Mouse (Mus musculus): ENCODE data around the gene Ttc17.

The Ttc17 gene

DNA sequence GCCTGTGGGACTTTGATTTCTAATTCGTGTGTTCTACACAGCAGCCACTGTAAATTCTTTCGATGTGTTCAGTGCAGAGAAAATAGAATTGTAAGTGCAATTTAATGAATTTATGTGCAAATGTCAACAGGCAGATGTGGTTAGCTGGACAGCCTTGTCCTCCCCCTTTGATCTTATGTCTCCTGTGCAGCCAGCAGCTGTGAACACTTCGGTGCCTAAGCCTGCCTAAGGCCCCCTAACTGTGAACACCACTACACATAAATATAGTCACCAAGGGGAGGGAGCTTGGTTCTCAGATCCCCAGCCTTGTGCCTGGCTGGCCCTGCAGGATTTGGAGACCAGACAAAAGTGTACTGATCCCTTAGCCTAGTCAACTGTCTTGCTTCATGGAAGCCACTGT is 109.0 kb downstream of the Ttc17 start:
- DNase-seq (ENCODE audit: low read depth, low spot score): no peak

- DNase-seq (ENCODE audit: low read depth, low spot score): peak; percentile 81
Measured at GRCm38 (mm10) chr2:94290483-94290882, 116.0 kb downstream of the Ttc17 start.

- DNase-seq (ENCODE audit: low read depth, low spot score): no peak
Measured at GRCm38 (mm10) chr2:94289659-94290058, 116.8 kb downstream of the Ttc17 start.

DNA sequence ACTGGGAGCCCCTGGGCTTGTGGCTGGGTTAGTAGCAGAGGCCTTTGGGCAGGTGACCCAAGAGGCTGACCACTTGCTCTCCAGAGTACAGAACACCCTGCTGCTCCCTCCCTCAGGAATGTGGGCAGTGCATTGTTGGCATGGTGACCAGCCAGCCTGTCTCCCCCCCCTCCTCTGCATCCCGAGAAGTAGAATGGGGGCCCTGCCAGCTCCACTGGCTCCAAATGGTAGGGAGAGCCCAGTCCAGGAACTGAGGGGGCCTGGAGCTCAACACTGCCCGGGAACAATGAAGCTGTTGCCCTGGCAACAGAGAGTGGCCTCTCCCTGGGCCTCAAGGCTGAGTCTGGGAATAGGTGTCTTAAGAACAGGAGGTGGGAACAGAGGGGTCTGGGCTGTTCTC is 117.3 kb downstream of the Ttc17 start:
- DNase-seq (ENCODE audit: low read depth, low spot score): peak; percentile 64

GRCm38 (mm10) chr2:94288086-94288485 is 118.4 kb downstream of the Ttc17 start:
- peak; percentile 91 for DNase-seq (ENCODE audit: low read depth, low spot score)

DNA sequence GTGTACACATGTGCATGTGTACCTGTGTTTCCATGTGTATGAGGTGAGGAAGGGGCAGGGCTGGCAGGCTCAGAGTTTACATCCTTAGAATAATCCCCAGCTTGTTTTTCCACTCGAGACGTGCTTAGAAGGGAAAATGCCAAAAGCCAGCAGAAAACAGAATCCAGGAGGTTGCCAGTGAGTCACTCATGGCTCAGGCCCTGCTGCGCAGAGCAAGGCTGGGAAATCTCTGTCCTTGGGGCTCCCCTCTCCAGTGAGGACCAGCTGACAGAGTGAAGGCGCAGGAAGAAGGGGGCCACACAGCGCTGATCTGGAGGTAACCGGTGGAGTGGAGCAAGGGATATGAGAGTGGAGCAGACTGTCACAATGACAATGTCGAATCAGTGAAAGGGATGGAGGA is 119.1 kb downstream of the Ttc17 start:
- DNase-seq (ENCODE audit: low read depth, low spot score): peak; percentile 60

- no peak for DNase-seq (ENCODE audit: low read depth, low spot score)
Measured at GRCm38 (mm10) chr2:94283526-94283925, 123.0 kb downstream of the Ttc17 start.

GRCm38 (mm10) chr2:94279596-94279995 is 126.9 kb downstream of the Ttc17 start:
- no peak for DNase-seq (ENCODE audit: low read depth, low spot score)

DNA sequence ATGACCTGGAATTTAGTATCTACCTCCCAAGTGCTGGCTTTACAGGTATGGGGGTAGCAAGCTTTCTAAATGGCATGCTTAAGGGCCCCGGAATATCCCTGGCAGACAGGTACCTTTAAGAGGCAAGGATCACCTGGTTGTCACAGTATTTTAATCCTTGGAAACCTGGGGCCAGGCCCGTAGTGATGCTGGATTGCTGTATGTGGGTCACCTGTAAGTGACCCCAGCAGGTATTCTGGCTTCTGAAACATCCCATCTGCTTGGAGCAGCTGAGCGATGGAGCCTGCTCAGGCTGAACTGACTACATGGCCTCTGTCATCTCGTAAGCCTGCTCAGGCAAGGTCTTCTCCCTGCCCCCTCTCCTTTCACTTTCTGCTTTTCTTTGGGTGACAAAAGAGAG is 130.4 kb downstream of the Ttc17 start:
- DNase-seq (ENCODE audit: low read depth, low spot score): no peak

GRCm38 (mm10) chr2:94275658-94276057 is 130.8 kb downstream of the Ttc17 start:
- no peak for DNase-seq (ENCODE audit: low read depth, low spot score)

DNA sequence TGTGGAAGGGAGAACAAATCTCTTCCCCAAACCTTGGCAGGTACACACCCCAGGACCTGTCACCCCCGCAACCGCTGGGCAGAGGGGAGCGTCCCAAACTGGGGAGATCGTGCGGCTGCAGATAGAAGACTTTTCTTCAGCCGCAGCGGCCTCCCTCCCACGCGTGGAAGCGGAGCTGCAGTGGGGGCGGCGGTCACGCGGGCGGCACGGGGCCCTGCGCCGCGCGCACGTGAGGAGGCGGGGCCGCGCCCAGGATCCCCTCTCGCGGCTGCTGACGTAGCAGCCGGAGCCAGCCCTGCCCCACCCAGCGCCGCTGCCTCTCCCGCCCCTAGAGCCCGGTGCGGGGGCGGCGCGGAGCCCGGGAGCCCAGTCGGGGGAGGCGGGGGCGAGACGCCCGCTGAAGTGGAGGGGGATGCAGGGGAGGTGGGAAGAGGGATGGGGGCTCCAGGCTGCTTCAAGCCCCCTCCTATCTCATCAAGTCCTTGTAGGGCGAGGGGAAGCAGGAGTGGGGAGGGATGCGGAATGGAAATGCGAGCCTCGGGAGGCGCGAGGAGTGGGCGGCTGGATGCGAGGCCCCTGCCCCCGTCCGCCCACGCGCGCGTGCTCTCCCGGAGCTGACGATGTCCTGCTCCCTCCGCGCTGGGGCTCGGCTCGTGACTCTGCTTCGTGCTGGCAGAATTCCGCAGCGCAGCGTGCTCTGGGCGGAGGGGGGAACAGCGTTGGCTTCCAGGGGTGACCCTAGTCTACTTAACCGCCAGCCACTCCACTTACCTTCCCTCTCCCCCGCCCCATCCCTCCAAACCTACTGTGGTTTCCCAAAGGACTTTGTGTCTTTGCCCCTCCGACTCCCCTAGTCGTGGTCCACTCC is 133.1 kb downstream of the Ttc17 start:
- DNase-seq (ENCODE audit: low read depth, low spot score): no peak

DNA sequence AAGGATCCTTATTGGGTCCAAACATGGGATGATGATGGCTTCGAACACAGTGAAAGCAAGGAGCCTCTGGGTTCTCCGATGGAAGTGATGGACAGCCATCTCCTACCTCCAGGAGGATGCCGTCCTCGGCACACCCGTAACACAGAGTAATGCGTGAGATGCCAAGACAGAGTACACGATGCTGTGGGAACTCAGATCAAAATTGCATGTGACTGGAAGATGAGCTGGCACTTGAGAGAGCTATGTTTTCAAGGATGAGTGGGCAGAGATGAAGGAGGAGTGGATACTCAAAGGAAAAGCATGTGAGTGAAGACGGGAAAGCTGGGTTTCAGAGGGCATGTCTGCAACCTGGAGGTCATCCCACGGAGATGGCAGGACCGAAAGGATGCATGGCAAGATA is 135.3 kb downstream of the Ttc17 start:
- no peak for DNase-seq (ENCODE audit: low read depth, low spot score)

- DNase-seq (ENCODE audit: low read depth, low spot score): no peak
Measured at GRCm38 (mm10) chr2:94268835-94269234, 137.7 kb downstream of the Ttc17 start.

GRCm38 (mm10) chr2:94267213-94267850 is 139.2 kb downstream of the Ttc17 start:
- peak; percentile 67 for DNase-seq (ENCODE audit: low read depth, low spot score)

DNA sequence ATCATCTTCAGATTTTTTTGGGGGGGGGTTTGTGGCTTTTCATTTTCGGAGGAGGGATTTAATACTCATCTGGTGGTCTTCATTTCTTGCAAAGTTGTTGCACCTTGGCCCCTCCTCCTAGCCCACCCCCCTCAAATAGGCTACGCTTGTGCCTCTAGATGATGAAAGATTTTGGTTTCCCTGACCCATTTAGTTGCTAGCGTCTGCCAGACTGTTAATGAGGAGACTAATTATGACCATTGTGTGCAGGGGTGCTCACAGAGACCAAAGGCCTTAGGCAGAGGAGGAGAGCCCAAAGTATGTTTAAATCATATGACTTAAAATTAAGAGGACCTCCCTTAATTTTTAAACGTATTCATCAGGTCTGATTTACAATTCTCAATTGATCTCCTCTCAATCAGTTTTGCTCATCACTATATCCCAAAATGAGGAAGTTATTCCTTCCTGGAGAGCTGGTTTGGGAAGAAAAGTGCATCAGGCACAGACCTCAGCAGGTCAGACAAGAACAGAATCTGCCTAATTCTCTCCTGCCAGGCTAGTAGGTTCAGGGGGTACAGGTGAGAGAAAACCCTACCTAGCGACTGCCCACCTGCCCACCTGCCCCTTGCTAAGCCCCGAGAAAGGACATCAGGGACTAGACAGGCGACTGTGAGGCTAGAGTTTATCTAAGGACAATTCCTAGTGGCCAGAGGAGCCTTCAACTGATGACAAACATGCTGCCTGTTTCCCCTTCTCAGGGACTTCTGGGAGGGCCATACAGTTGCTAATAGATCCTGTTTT is 139.9 kb downstream of the Ttc17 start:
- DNase-seq (ENCODE audit: low read depth, low spot score): no peak

DNA sequence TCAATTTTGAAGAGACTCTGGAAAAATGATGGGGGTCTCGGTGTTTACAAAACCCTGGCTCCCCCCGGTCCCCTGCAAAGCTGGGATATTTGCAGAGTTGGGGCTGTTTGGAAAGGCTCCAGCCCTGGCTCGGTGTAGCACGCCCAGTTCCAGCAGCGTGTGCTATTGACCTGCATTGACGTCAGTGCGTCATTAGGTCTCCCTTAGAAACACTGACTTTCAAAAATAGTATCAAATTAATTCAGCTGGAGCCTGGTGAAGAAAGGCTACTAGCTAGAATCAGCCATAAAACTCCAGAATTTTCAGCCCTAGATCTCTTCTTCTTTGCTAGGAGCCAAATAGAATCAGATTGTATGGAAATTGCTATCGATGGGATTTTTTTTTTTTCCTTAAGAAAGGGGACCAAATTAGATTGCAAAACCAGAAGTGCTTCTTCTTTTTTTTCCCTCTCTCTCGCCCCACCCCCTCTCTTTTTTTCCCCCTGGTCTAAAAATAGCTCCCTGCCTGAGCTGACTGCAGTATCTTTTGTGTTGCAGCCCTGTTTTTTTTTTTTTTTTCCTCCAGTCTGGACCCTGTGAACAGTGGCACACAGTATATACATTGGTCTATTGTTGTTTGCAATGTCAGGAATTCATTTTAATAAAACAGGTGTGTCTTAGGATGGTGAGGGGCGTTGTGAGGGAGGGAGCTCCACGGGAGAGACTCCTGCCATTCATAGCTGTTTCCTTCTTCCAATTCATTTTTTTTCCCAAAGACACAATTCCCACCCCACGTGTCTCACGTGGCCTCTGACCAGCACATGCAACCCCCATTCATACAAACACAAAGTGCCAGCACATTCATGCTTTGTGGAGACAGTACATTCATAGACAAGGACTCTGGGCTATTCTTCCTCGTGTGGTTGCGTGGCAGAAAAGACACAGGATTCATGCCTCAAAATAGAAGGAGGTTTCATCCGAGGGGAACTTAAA is 141.0 kb downstream of the Ttc17 start:
- DNase-seq (ENCODE audit: low read depth, low spot score): peak; percentile 41

- no peak for DNase-seq (ENCODE audit: low read depth, low spot score)
Measured at GRCm38 (mm10) chr2:94264631-94265098, 141.8 kb downstream of the Ttc17 start.

DNA sequence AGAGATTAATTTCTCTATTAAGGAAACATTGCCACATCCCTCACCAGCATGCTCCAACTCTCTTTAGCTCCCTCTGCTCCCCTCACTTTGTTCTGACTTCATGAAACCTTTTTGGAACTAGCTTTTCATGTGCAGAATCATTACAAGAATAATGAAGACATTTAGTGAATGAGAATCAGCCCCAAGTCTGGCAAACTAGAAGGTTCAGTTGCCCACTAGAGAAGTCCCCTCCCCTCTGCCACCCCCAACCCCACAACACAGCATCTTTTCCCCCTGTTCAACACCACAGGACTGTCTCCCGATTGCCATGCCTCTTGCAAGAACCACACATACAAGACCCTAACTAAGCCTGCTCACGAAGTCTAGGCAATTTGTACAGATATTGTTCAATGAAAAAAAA is 142.5 kb downstream of the Ttc17 start:
- DNase-seq (ENCODE audit: low read depth, low spot score): no peak

DNA sequence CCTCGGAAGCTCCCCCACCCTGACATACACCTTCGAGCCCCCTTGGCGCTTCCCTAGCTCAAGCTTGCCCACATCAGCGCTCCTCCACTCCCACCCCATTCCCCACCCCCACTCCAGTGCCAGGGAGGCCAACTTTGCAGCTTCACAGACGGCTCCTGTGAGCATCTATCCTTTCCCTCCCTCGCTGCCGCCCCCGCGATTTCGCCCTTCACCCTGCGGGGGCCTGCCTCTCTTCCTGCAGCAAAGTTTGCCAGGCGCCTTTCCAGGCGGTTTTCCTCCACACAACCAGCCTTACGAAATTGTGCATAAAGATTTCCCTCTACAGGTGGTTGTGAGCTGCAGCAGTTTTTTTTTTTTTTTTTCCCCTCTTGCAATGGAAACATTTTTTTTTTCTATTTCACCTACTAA is 143.0 kb downstream of the Ttc17 start:
- DNase-seq (ENCODE audit: low read depth, low spot score): peak; percentile 62

DNA sequence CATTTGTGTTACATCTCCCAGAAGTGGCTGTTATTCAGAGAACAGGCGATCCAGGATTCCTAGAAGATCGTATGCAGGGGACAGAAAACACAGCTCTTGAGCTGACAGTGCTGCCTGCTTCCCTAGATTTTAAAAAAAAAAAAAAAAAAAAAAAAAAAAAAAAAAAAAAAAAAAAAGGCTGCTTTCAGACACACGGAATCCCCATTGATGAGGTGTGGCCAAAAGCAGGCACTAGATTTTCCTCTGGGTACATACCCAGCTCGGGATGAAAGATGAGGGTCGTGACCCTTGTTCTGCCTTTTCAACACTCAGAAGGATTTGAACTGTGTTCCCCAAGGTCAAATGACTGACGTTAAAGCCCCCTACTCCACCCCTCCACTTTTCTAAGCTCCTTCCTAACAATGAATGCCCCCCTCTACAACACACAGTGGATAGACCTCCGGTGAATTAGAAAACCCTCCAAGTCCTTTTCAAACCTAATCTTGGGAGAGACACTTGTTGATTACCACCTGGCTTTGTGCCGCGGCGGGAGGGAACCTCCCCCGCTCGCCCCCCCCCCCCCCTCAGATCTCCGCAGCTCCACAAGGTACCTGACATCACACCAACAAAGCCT is 143.5 kb downstream of the Ttc17 start:
- DNase-seq (ENCODE audit: low read depth, low spot score): no peak

DNA sequence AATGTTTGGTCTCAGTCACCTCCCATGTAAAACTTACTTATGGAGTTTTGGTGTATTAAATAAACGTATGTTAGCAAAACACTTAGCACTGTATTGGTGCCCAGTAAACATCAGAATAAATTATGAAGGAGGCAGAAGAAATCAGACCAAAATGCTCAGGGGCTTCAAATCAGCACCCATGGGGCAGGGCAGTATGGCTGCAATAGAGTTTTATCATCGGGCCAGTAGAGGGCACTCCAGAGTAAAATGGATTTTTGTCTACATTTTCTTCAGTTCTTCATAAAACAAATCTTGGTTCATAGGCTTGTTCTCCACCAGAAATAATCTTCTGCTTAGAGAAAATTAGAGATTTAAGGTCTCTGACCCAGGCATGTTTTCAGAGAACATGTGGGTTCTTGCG is 152.4 kb downstream of the Ttc17 start:
- peak; percentile 79 for DNase-seq (ENCODE audit: low read depth, low spot score)

Measured in 3T3-L1 (cell line).